Mouse (Mus musculus) limb, embryonic 12.5 days (tissue): ENCODE data around the gene Gm43552. TPM values are rescaled to one million over a fixed set of nuclear protein-coding genes. Genes with fewer than 3 reads are reported as not detected.
"Not testable (repeated sequence)": the region's sequence is repeated elsewhere in the genome, so short reads cannot be mapped to it uniquely, and the experiment has no call there.

Experiments used
- ATAC-seq: fragments of 200-750 bp; cut with Nextera tagmentation; 2 replicates; pipeline ENCODE4 v1.8.0; 2017; ENCODE audit warnings: low read depth, moderate TSS enrichment; ENCODE audit not compliant: insufficient number of reproducible peaks, insufficient read depth, low FRiP score, low TSS enrichment
- H3K27ac ChIP-seq: fragments of 300-500 bp; sonication (generic); 2 replicates; pipeline ENCODE4 v1.5.1; 2016; ENCODE audit warnings: mild to moderate bottlenecking, moderate library complexity
- H3K27me3 ChIP-seq: fragments of 300-500 bp; sonication (generic); 2 replicates; pipeline ENCODE4 v1.6.1; 2016; ENCODE audit warnings: mild to moderate bottlenecking, moderate library complexity
- H3K36me3 ChIP-seq: fragments of 300-500 bp; sonication (generic); 2 replicates; pipeline ENCODE4 v1.6.1; 2016; ENCODE audit warnings: mild to moderate bottlenecking, moderate library complexity
- H3K4me1 ChIP-seq: fragments of 300-500 bp; sonication (generic); replicated peaks from 2 replicates; pipeline ENCODE4 v1.6.1; 2016
- H3K4me2 ChIP-seq: fragments of 300-500 bp; sonication (generic); 2 replicates; pipeline ENCODE4 v1.6.1; 2016; ENCODE audit warnings: mild to moderate bottlenecking, moderate library complexity
- H3K4me3 ChIP-seq: fragments of 300-500 bp; sonication (generic); replicated peaks from 2 replicates; pipeline ENCODE4 v1.5.1; 2016; ENCODE audit warnings: mild to moderate bottlenecking
- H3K9ac ChIP-seq: fragments of 300-500 bp; sonication (generic); replicated peaks from 2 replicates; pipeline ENCODE4 v1.6.1; 2016; ENCODE audit warnings: mild to moderate bottlenecking, moderate library complexity
- H3K9me3 ChIP-seq: fragments of 300-500 bp; sonication (generic); 2 replicates; pipeline ENCODE4 v1.6.1; 2016; ENCODE audit warnings: mild to moderate bottlenecking, moderate library complexity
- WGBS: fragments of 180-500 bp; shearing (Covaris S2); methylation state at CpG from one replicate; pipeline ENCODE4 v1.1.7; 2016; 5-methylcytosine and 5-hydroxymethylcytosine counted together
- polyA plus RNA-seq: library from polyadenylated mRNA; unstranded; fragments of >200 nt; fragmentation: Nextera tagmentation; extraction: Ambion mirVana; gene quantifications from 2 replicates; pipeline ENCODE4 v1.2.1, GENCODE M21; 2016

Gene Gm43552
- polyA plus RNA-seq, 1 experiment from 2014 or later, result not detected

DNA sequence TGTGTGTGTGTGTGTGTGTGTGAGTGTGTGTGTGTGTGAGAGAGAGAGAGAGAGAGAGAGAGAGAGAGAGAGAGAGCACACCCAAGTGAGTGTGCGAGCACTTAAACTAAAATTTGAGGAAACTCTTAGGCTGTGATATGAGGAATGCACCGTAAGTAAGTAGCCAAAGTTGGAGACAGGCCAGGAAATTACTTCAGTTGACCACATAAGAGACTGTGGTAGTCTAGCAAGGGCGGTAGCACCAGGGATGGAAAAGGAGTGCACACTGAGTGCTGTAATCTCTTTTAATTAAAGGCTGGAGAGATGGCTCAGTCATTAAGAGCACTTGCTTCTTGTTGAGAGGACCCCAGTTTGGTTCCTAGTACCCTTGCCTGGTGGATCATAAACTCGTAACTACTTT lies 2.8 kb downstream of the Gm43552 start:
- Histone ChIP-seq H3K36me3 (0 out of 2 replicates have a peak, but pooled peaks cover 3% of the 10 kb centered on the region), H3K9ac (no peak overlapping the region), H3K9me3 (no peaks in the 10 kb centered on the region), H3K4me3 (no peak overlapping the region), H3K4me1 (peaks cover 12% of the 10 kb centered on the region; the same call in 1 of the 2 replicates), H3K27ac (no peak overlapping the region), H3K4me2 (no peak overlapping the region), H3K27me3 (no peaks in the 10 kb centered on the region)
- ATAC-seq, result no peak
- WGBS, result 79% methylated on average over 4 of the region's 4 CpGs

GRCm38 (mm10) chr5:65488725-65489124 lies 3.9 kb downstream of the Gm43552 start:
- Histone ChIP-seq H3K4me3 (no peak overlapping the region), H3K36me3 (0 out of 2 replicates have a peak, but pooled peaks cover 7% of the 10 kb centered on the region), H3K9me3 (no peaks in the 10 kb centered on the region), H3K27me3 (no peaks in the 10 kb centered on the region), H3K4me2 (no peak overlapping the region), H3K4me1 (peaks cover 12% of the 10 kb centered on the region; the same call in 1 of the 2 replicates), H3K9ac (no peak overlapping the region), H3K27ac (no peak overlapping the region)
- ATAC-seq, result no peak
- WGBS, result 83% methylated on average over 7 of the region's 7 CpGs

GRCm38 (mm10) chr5:65487381-65487780 lies 5.3 kb downstream of the Gm43552 start:
- 86% methylated on average over 10 of the region's 10 CpGs for WGBS

DNA sequence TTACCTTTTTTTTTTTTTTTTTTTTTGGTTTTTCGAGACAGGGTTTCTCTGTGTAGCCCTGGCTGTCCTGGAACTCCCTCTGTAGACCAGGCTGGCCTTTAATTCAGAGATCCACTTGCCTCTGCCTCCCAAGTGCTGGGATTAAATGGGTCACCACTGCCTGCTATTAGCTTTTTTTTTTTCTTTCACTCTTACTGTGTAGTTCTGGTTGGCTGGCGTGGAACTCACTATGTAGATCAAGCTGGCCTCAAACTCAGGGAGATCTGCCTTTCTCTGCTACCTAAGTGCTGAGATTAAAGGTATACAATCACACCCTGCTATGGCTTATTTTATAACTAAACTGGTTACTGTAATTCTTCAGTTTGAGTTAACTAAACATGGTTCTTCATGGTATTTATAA lies 6.1 kb downstream of the Gm43552 start:
- ATAC-seq, result no peak
- Histone ChIP-seq H3K36me3 (0 out of 2 replicates have a peak, but pooled peaks cover 7% of the 10 kb centered on the region), H3K4me1 (peaks cover 8% of the 10 kb centered on the region; the same call in 1 of the 2 replicates), H3K27ac (no peak overlapping the region), H3K27me3 (no peaks in the 10 kb centered on the region), H3K9me3 (no peaks in the 10 kb centered on the region), H3K4me2 (no peak overlapping the region), H3K4me3 (no peak overlapping the region), H3K9ac (no peak overlapping the region)
- WGBS, result 100% methylated on average over 1 of the region's 2 CpGs

More at GRCm38 (mm10) chr5:65487381-65487780, 5.3 kb downstream of the Gm43552 start:
- Histone ChIP-seq H3K4me2 (no peak overlapping the region), H3K27ac (no peak overlapping the region), H3K27me3 (no peaks in the 10 kb centered on the region), H3K4me3 (no peak overlapping the region), H3K4me1 (peaks cover 8% of the 10 kb centered on the region; the same call in 1 of the 2 replicates), H3K9ac (no peak overlapping the region), H3K9me3 (no peaks in the 10 kb centered on the region), H3K36me3 (0 out of 2 replicates have a peak, but pooled peaks cover 7% of the 10 kb centered on the region)
- ATAC-seq, result no peak

GRCm38 (mm10) chr5:65482996-65483395 lies 9.6 kb downstream of the Gm43552 start:
- H3K4me2 ChIP-seq, result no peak overlapping the region
- no peak overlapping the region for H3K9ac ChIP-seq
- no peak for ATAC-seq
- 0 out of 2 replicates have a peak, but pooled peaks cover 7% of the 10 kb centered on the region for H3K36me3 ChIP-seq
- 80% methylated on average over 4 of the region's 4 CpGs for WGBS
- H3K9me3 ChIP-seq, result no peaks in the 10 kb centered on the region
- no peaks in the 10 kb centered on the region for H3K4me1 ChIP-seq
- no peak overlapping the region for H3K27ac ChIP-seq
- no peaks in the 10 kb centered on the region for H3K27me3 ChIP-seq
- no peak overlapping the region for H3K4me3 ChIP-seq

GRCm38 (mm10) chr5:65480511-65480910 lies 12.1 kb downstream of the Gm43552 start:
- 83% methylated on average over 4 of the region's 4 CpGs for WGBS
- H3K4me3 ChIP-seq, result no peak overlapping the region
- H3K27ac ChIP-seq, result no peak overlapping the region
- H3K4me2 ChIP-seq, result no peak overlapping the region
- no peak overlapping the region for H3K9ac ChIP-seq
- no peaks in the 10 kb centered on the region for H3K9me3 ChIP-seq
- H3K4me1 ChIP-seq, result no peaks in the 10 kb centered on the region
- ATAC-seq, result no peak
- 0 out of 2 replicates have a peak, but pooled peaks cover 7% of the 10 kb centered on the region for H3K36me3 ChIP-seq
- H3K27me3 ChIP-seq, result no peaks in the 10 kb centered on the region

- H3K27ac ChIP-seq, result no peak overlapping the region
- whole genome bisulfite sequencing, result 89% methylated on average over 9 of the region's 9 CpGs
Observed at GRCm38 (mm10) chr5:65479681-65480445, 12.8 kb downstream of the Gm43552 start.

DNA sequence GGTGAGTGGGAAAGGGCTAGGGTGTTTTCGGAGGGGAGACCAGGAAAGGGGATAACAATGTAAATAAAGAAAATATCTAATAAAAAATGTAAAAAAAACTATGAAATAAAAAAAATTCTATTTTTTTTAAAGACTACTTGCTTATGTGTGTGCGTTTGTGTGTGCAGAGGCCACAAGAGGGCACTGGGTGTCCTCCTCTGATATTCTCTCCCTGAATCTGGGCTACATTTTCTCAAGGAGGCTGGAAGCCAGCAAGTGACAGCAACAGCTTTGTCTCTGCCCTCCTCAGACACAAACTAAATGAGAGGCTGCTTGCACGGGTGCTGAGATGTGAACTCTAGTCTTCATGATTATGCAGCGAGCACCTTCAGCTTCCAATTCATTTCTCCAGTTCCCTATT lies 14.4 kb downstream of the Gm43552 start:
- ATAC-seq, result no peak
- H3K4me2 ChIP-seq, result no peak overlapping the region
- no peaks in the 10 kb centered on the region for H3K9me3 ChIP-seq
- H3K36me3 ChIP-seq, result 0 out of 2 replicates have a peak, but pooled peaks cover 3% of the 10 kb centered on the region
- 78% methylated on average over 4 of the region's 4 CpGs for WGBS
- H3K4me1 ChIP-seq, result no peaks in the 10 kb centered on the region
- H3K4me3 ChIP-seq, result no peak overlapping the region
- no peak overlapping the region for H3K9ac ChIP-seq
- no peaks in the 10 kb centered on the region for H3K27me3 ChIP-seq
- H3K27ac ChIP-seq, result no peak overlapping the region

More at GRCm38 (mm10) chr5:65479681-65480445, 12.8 kb downstream of the Gm43552 start:
- Histone ChIP-seq H3K4me2 (no peak overlapping the region), H3K4me1 (no peaks in the 10 kb centered on the region), H3K9me3 (no peaks in the 10 kb centered on the region), H3K36me3 (0 out of 2 replicates have a peak, but pooled peaks cover 7% of the 10 kb centered on the region), H3K9ac (no peak overlapping the region), H3K27me3 (no peaks in the 10 kb centered on the region), H3K4me3 (no peak overlapping the region)
- no peak for ATAC-seq

DNA sequence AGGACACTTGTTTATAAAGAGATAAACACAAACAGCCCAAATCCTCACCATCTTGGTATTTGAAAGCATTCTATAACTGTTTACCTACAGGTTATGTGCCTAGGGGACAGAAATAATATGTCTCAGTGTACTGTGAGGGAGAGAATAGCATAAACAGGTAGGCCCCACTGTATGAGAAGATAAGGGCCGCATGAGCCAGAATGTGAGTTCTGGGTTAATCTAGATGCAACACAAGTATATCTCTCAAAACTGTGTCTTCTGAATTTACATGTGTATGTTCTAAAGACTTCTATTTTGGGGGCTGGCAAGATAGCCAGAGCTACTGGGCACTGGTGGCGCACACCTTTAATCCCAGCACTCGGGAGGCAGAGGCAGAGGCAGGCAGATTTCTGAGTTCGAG lies 15.9 kb downstream of the Gm43552 start:
- not testable (repeated sequence) for H3K36me3 ChIP-seq, H3K4me1 ChIP-seq, H3K9ac ChIP-seq, H3K4me2 ChIP-seq, H3K4me3 ChIP-seq, H3K9me3 ChIP-seq, H3K27ac ChIP-seq, ATAC-seq, H3K27me3 ChIP-seq
- WGBS, result 96% methylated on average over 4 of the region's 4 CpGs

DNA sequence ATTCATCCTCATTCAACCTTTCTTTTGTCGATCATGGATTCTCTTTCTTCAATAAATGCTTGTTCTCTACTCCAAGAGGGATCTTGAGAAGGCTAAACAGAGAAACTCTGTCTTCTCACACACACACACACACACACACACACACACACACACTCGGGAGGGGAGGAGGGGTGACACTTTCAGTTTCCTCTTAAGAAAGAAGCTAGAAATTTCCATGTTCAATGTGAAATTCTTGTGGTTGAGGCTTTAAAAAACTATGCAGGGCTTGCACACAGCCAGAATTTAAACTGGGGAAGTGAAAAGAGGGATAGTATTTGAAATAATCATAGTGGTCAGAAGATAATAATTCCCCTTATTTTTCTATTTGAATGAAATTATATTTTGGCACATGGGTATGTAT lies 16.8 kb downstream of the Gm43552 start:
- WGBS, result 83% methylated on average over 2 of the region's 2 CpGs
- no peak for ATAC-seq
- H3K27me3 ChIP-seq, result no peaks in the 10 kb centered on the region

GRCm38 (mm10) chr5:65469766-65470165 lies 22.9 kb downstream of the Gm43552 start:
- WGBS, result 89% methylated on average over 6 of the region's 6 CpGs
- Histone ChIP-seq H3K36me3 (peaks cover 41% of the 10 kb centered on the region), H3K4me1 (no peaks in the 10 kb centered on the region), H3K27ac (no peak overlapping the region), H3K4me3 (no peak overlapping the region), H3K9ac (no peak overlapping the region), H3K4me2 (no peak overlapping the region), H3K27me3 (no peaks in the 10 kb centered on the region), H3K9me3 (no peaks in the 10 kb centered on the region; the same call in 1 of the 2 replicates)
- no peak for ATAC-seq

More for the DNA sequence above, 16.8 kb downstream of the Gm43552 start:
- Histone ChIP-seq H3K9me3 (no peaks in the 10 kb centered on the region), H3K4me1 (no peaks in the 10 kb centered on the region), H3K36me3 (0 out of 2 replicates have a peak, but pooled peaks cover 8% of the 10 kb centered on the region), H3K9ac (no peak overlapping the region), H3K27ac (no peak overlapping the region), H3K4me3 (no peak overlapping the region), H3K4me2 (no peak overlapping the region)
